Mouse (Mus musculus): ENCODE measurements at regions not wholly inside any gene's neighbourhood (a gene's known extent, or its start where the extent isn't known, plus 50 kb on each side); places are given as distances from the start of the nearest gene placed in this dataset.
"Not testable (repeated sequence)": the region's sequence is repeated elsewhere in the genome, so short reads cannot be mapped to it uniquely, and the experiment has no call there.

GRCm38 (mm10) chr16:86222997-86223396 is 321.4 kb upstream of the Adamts5 start:
- H3K27ac ChIP-seq (replicated peaks; ENCODE audit: insufficient read depth, low read depth, low read length), result no peak overlapping the region

GRCm38 (mm10) chr16:86210547-86210946 is 308.9 kb upstream of the Adamts5 start:
- Histone ChIP-seq H3K4me1 (ENCODE audit: control insufficient read depth, insufficient read depth, low read length) (no peaks in the 10 kb centered on the region), H3K27me3 (ENCODE audit: control insufficient read depth, insufficient read depth, low read length) (no peaks in the 10 kb centered on the region), H3K9ac (ENCODE audit: low read depth, low read length) (no peak overlapping the region), H3K27ac (replicated peaks; ENCODE audit: insufficient read depth, low read depth, low read length) (no peak overlapping the region), H3K36me3 (ENCODE audit: control insufficient read depth, insufficient read depth, low read length) (no peaks in the 10 kb centered on the region), H3K79me2 (ENCODE audit: control insufficient read depth, insufficient read depth, low read length) (no peaks in the 10 kb centered on the region), H3K4me3 (ENCODE audit: insufficient read depth, low read depth, low read length) (no peak overlapping the region)
- DNase-seq (ENCODE audit: extremely low read depth, low read depth, low spot score), result no peak
- TF ChIP-seq POLR2A (IDR thresholded peaks at IDR 0.05; ENCODE audit: extremely low read depth, insufficient read depth, low read length) (no peak), CTCF (IDR thresholded peaks at IDR 0.05; ENCODE audit: low read depth, low read length) (no peak)

More at GRCm38 (mm10) chr16:86222997-86223396, 321.4 kb upstream of the Adamts5 start:
- Histone ChIP-seq H3K79me2 (ENCODE audit: control insufficient read depth, insufficient read depth, low read length) (no peaks in the 10 kb centered on the region), H3K36me3 (ENCODE audit: control insufficient read depth, insufficient read depth, low read length) (no peaks in the 10 kb centered on the region), H3K4me1 (ENCODE audit: control insufficient read depth, insufficient read depth, low read length) (no peaks in the 10 kb centered on the region), H3K9ac (ENCODE audit: low read depth, low read length) (no peak overlapping the region), H3K27me3 (ENCODE audit: control insufficient read depth, insufficient read depth, low read length) (no peaks in the 10 kb centered on the region), H3K4me3 (ENCODE audit: insufficient read depth, low read depth, low read length) (no peak overlapping the region)
- TF ChIP-seq CTCF (IDR thresholded peaks at IDR 0.05; ENCODE audit: low read depth, low read length) (no peak), POLR2A (IDR thresholded peaks at IDR 0.05; ENCODE audit: extremely low read depth, insufficient read depth, low read length) (no peak)
- no peak for DNase-seq (ENCODE audit: extremely low read depth, low read depth, low spot score)
- 70% methylated on average over 3 of the region's 3 CpGs for WGBS

DNA sequence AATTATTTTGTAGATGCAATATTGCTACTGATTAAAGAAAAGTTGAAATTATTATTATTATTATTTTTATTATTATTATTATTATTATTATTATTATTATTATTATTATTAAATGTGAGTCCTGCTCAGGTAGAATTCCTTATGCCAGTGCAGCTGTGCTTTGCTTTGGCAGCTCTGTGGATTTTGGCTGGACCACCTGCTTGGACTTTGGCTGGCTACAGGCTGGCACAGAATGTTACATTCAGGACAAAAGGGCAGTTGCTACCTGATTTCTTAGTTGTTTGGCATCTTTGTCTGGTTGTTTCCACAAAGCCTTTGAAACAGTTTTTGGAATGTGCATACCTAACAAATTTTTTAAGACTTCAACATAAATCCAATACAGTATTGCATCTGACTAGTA is 307.7 kb upstream of the Adamts5 start:
- Histone ChIP-seq H3K27me3 (ENCODE audit: control insufficient read depth, insufficient read depth, low read length) (no peaks in the 10 kb centered on the region), H3K4me3 (ENCODE audit: insufficient read depth, low read depth, low read length) (no peak overlapping the region)

DNA sequence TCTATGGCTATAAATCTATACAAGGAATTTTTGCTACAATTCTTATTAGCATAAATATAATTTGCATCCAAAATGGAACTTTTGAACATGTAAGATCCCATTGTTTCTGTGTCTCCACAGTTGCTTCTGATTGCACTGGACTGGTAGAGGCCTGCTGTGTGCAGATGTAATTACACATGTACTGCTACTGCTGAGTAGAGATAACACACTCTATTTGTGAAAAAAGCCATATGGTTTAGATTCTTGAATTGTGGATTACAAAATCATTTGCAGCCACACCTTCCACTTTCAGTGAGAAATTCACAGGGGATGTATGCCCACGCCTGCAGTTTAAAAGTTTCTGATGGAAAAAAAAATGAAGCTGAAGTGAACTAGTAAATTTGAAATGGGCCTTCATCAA is 288.2 kb upstream of the Adamts5 start:
- WGBS, result 92% methylated on average over 1 of the region's 1 CpGs
- no peaks in the 10 kb centered on the region for H3K4me1 ChIP-seq (ENCODE audit: control insufficient read depth, insufficient read depth, low read length)
- DNase-seq (ENCODE audit: extremely low read depth, low read depth, low spot score), result no peak
- H3K79me2 ChIP-seq (ENCODE audit: control insufficient read depth, insufficient read depth, low read length), result no peaks in the 10 kb centered on the region
- H3K27me3 ChIP-seq (ENCODE audit: control insufficient read depth, insufficient read depth, low read length), result no peaks in the 10 kb centered on the region
- TF ChIP-seq CTCF (IDR thresholded peaks at IDR 0.05; ENCODE audit: low read depth, low read length) (no peak), POLR2A (IDR thresholded peaks at IDR 0.05; ENCODE audit: extremely low read depth, insufficient read depth, low read length) (no peak)
- H3K4me3 ChIP-seq (ENCODE audit: insufficient read depth, low read depth, low read length), result no peak overlapping the region
- no peaks in the 10 kb centered on the region for H3K36me3 ChIP-seq (ENCODE audit: control insufficient read depth, insufficient read depth, low read length)
- no peak overlapping the region for H3K27ac ChIP-seq (replicated peaks; ENCODE audit: insufficient read depth, low read depth, low read length)
- no peak overlapping the region for H3K9ac ChIP-seq (ENCODE audit: low read depth, low read length)

More for the DNA sequence above, 307.7 kb upstream of the Adamts5 start:
- no peaks in the 10 kb centered on the region for H3K4me1 ChIP-seq (ENCODE audit: control insufficient read depth, insufficient read depth, low read length)
- no peak overlapping the region for H3K9ac ChIP-seq (ENCODE audit: low read depth, low read length)
- DNase-seq (ENCODE audit: extremely low read depth, low read depth, low spot score), result peak; percentile 79
- no peaks in the 10 kb centered on the region for H3K36me3 ChIP-seq (ENCODE audit: control insufficient read depth, insufficient read depth, low read length)
- H3K79me2 ChIP-seq (ENCODE audit: control insufficient read depth, insufficient read depth, low read length), result no peaks in the 10 kb centered on the region
- H3K27ac ChIP-seq (replicated peaks; ENCODE audit: insufficient read depth, low read depth, low read length), result no peak overlapping the region
- TF ChIP-seq CTCF (IDR thresholded peaks at IDR 0.05; ENCODE audit: low read depth, low read length) (no peak), POLR2A (IDR thresholded peaks at IDR 0.05; ENCODE audit: extremely low read depth, insufficient read depth, low read length) (no peak)

- H3K4me3 ChIP-seq (ENCODE audit: insufficient read depth, low read depth, low read length), result no peak overlapping the region
- no peak for DNase-seq (ENCODE audit: extremely low read depth, low read depth, low spot score)
- no peaks in the 10 kb centered on the region for H3K27me3 ChIP-seq (ENCODE audit: control insufficient read depth, insufficient read depth, low read length)
- no peak overlapping the region for H3K27ac ChIP-seq (replicated peaks; ENCODE audit: insufficient read depth, low read depth, low read length)
- H3K9ac ChIP-seq (ENCODE audit: low read depth, low read length), result no peak overlapping the region
- H3K79me2 ChIP-seq (ENCODE audit: control insufficient read depth, insufficient read depth, low read length), result no peaks in the 10 kb centered on the region
- WGBS, result 81% methylated on average over 3 of the region's 3 CpGs
- TF ChIP-seq CTCF (IDR thresholded peaks at IDR 0.05; ENCODE audit: low read depth, low read length) (no peak), POLR2A (IDR thresholded peaks at IDR 0.05; ENCODE audit: extremely low read depth, insufficient read depth, low read length) (no peak)
- no peaks in the 10 kb centered on the region for H3K4me1 ChIP-seq (ENCODE audit: control insufficient read depth, insufficient read depth, low read length)
- H3K36me3 ChIP-seq (ENCODE audit: control insufficient read depth, insufficient read depth, low read length), result no peaks in the 10 kb centered on the region
Measured at GRCm38 (mm10) chr16:86188966-86189365, 287.3 kb upstream of the Adamts5 start.

GRCm38 (mm10) chr16:86187609-86188008 is 286.0 kb upstream of the Adamts5 start:
- H3K27me3 ChIP-seq (ENCODE audit: control insufficient read depth, insufficient read depth, low read length); H3K27ac ChIP-seq (replicated peaks; ENCODE audit: insufficient read depth, low read depth, low read length); H3K4me3 ChIP-seq (ENCODE audit: insufficient read depth, low read depth, low read length); H3K36me3 ChIP-seq (ENCODE audit: control insufficient read depth, insufficient read depth, low read length); H3K79me2 ChIP-seq (ENCODE audit: control insufficient read depth, insufficient read depth, low read length); H3K4me1 ChIP-seq (ENCODE audit: control insufficient read depth, insufficient read depth, low read length); H3K9ac ChIP-seq (ENCODE audit: low read depth, low read length); DNase-seq (ENCODE audit: extremely low read depth, low read depth, low spot score): not testable (repeated sequence)
- WGBS, result 70% methylated on average over 4 of the region's 4 CpGs

Data from liver, adult 2 months (tissue).